Mouse (Mus musculus) embryonic facial prominence, embryonic 13.5 days (tissue): ENCODE results near the gene Olfr832. TPM values are rescaled to one million over a fixed set of nuclear protein-coding genes. Genes with fewer than 3 reads are reported as not detected.
"Not testable (repeated sequence)": the region's sequence is repeated elsewhere in the genome, so short reads cannot be mapped to it uniquely, and the experiment has no call there.

Source experiments
- ATAC-seq: fragments of 200-750 bp; cut with Nextera tagmentation; 2 replicates; pipeline ENCODE4 v1.8.0; 2017; ENCODE audit warnings: low read depth; ENCODE audit not compliant: insufficient number of reproducible peaks, insufficient read depth, low FRiP score, low TSS enrichment
- H3K27ac ChIP-seq: fragments of 300-500 bp; sonication (generic); 2 replicates; pipeline ENCODE4 v1.5.1; 2015; ENCODE audit warnings: moderate library complexity, mild to moderate bottlenecking, inconsistent platforms
- H3K27me3 ChIP-seq: fragments of 300-500 bp; sonication (generic); 2 replicates; pipeline ENCODE4 v1.6.1; 2015; ENCODE audit warnings: mild to moderate bottlenecking, inconsistent platforms
- H3K36me3 ChIP-seq: fragments of 300-500 bp; sonication (generic); 2 replicates; pipeline ENCODE4 v1.6.1; 2015; ENCODE audit warnings: mild to moderate bottlenecking, inconsistent platforms
- H3K4me1 ChIP-seq: fragments of 300-500 bp; sonication (generic); 2 replicates; pipeline ENCODE4 v1.6.1; 2015; ENCODE audit warnings: inconsistent platforms
- H3K4me2 ChIP-seq: fragments of 300-500 bp; sonication (generic); 2 replicates; pipeline ENCODE4 v1.6.1; 2015; ENCODE audit warnings: moderate library complexity, mild to moderate bottlenecking, inconsistent platforms
- H3K4me3 ChIP-seq: fragments of 300-500 bp; sonication (generic); 2 replicates; pipeline ENCODE4 v1.5.1; 2015; ENCODE audit warnings: mild to moderate bottlenecking, inconsistent platforms
- H3K9ac ChIP-seq: fragments of 300-500 bp; sonication (generic); 2 replicates; pipeline ENCODE4 v1.6.1; 2015; ENCODE audit warnings: mild to moderate bottlenecking, inconsistent platforms
- H3K9me3 ChIP-seq: fragments of 300-500 bp; sonication (generic); 2 replicates; pipeline ENCODE4 v1.6.1; 2016; ENCODE audit warnings: inconsistent platforms
- WGBS: fragments of 180-500 bp; shearing (Covaris S2); methylation state at CpG from one replicate; pipeline ENCODE4 v1.1.7; 2015; ENCODE audit warnings: mixed read lengths; 5-methylcytosine and 5-hydroxymethylcytosine counted together
- polyA plus RNA-seq: library from polyadenylated mRNA; unstranded; fragments of >200 nt; fragmentation: Nextera tagmentation; extraction: Ambion mirVana; gene quantifications from 2 replicates; pipeline ENCODE4 v1.2.1, GENCODE M21; 2015

Gene Olfr832
- not detected in 2 replicates for polyA plus RNA-seq

DNA sequence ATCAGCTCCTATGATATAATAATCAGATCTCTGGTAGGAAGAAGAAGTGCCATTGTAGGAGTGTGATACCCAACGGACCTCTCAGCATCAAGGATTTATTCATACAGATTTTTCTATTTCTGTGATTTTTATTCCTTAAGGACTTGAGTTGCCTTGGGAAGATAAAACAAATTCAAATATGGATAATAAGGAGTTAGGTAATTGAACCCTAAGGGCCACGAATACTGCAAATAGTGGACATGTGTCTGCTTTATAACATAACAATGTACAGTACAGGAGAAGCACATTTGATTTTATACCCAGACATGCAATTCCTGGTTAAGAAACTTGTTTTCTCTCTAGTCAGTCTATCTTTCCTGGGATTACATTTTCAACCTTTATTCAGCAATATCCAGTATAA is at the start of gene Olfr832:
TSS of gene Olfr832 (plus strand) at position 301 of the 400 bp plus-strand sequence.
- not testable (repeated sequence) for H3K27me3 ChIP-seq, H3K36me3 ChIP-seq, H3K4me3 ChIP-seq, H3K4me1 ChIP-seq, H3K4me2 ChIP-seq, ATAC-seq, H3K9ac ChIP-seq, H3K9me3 ChIP-seq, H3K27ac ChIP-seq
- WGBS, result 77% methylated on average over 2 of the region's 2 CpGs

DNA sequence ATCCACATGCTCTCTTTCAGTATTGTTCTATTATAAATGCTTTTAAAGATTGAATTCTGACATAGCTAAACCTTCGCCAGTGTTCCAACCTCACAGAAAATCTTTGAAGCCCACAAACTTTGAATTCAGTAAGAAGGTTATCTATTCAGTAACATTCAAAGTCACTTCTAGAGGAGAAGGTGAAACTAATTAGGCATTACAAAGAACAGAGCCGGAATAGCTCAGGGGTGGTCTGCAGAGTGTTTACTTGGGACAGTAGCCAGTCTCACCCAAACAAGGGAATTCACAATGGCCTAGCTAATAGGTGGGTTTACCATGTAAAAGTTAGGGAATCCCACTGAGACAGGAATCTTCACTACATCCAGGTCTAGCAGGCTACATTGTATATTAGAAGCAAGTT is 29.2 kb upstream of the Olfr832 start:
- not testable (repeated sequence) for H3K27me3 ChIP-seq, H3K4me1 ChIP-seq, H3K36me3 ChIP-seq, H3K27ac ChIP-seq, H3K4me2 ChIP-seq, H3K9ac ChIP-seq, H3K9me3 ChIP-seq, H3K4me3 ChIP-seq, ATAC-seq
- 66% methylated on average over 2 of the region's 2 CpGs for WGBS

DNA sequence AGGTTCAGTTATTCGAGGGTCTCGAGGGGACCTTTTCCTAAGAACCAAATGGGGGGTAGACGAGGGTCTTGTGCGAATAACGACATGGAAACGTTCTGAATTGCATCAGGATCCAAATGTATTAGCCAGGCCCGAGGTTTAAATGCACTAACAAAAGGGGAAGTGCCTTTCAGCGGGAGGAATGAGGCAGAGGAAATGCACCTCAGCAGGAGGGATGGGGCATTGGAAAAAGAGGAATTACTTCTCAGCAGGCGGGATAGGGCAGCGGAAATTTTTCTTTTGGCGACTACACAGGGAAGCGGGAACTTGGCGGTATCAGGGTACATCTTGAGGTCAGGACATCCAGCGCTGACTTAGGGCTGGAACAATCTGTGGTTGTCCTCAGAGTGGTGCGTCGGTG is 9.0 kb upstream of the Olfr832 start:
- H3K4me2 ChIP-seq, H3K36me3 ChIP-seq, H3K9me3 ChIP-seq, H3K4me3 ChIP-seq, H3K4me1 ChIP-seq, ATAC-seq, H3K27me3 ChIP-seq, H3K27ac ChIP-seq, H3K9ac ChIP-seq: not testable (repeated sequence)
- 76% methylated on average over 16 of the region's 16 CpGs for WGBS

DNA sequence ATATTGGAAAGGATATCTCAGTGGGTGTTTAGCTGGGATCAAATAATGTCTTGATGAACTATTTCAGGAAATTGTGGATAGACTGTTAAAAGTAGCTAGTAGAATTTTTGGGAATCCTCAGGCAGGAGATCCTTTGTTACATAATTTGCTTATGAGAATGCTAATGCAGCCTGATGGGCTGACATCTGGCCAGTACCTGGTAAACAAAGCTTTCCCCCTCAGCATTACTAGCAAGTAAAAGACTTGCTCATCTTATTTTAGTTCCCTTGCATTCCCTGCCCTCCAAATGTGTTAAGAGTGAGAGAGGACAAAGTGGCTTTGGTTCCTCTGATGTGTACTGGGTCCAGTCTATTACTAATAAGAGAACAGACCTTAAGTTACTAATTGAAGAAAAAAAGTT is 25.1 kb downstream of the Olfr832 start:
- no peak overlapping the region for H3K27ac ChIP-seq
- no peak for ATAC-seq

DNA sequence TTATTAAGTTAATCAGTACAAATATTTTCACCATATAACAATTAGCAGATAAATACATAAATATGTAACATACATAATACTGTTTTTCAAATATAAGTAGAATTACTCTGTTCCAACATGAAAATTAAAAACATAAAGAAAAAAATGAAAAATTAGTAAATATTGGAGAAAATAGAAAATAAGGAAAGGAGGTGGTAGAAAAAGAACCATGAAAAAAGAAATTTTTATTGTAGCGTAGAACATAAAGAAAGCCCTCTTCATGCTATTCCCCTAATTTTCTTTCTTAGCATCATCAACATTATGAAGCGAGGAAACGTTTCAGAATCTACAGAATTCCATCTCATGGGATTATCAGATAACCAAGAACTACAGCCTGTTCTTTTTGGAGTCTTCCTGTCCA is 50.8 kb downstream of the Olfr832 start, which contains the start of gene Olfr834:
TSS of gene Olfr834 (plus strand) at position 301 of the 400 bp plus-strand sequence.
- H3K4me2 ChIP-seq, result no peak within 1 kb of the TSS
- no peaks in the 10 kb centered on the region for H3K27me3 ChIP-seq
- ATAC-seq, result no peak
- H3K27ac ChIP-seq, result no peak within 1 kb of the TSS
- H3K4me1 ChIP-seq, result no peaks in the 10 kb centered on the region
- 75% methylated on average over 3 of the region's 3 CpGs for WGBS
- no peaks in the 10 kb centered on the region for H3K36me3 ChIP-seq
- no peaks in the 10 kb centered on the region for H3K9me3 ChIP-seq
- no peak within 1 kb of the TSS for H3K4me3 ChIP-seq
- no peak within 1 kb of the TSS for H3K9ac ChIP-seq

More for the DNA sequence above, 25.1 kb downstream of the Olfr832 start:
- Histone ChIP-seq H3K27me3 (no peaks in the 10 kb centered on the region), H3K36me3 (no peaks in the 10 kb centered on the region), H3K4me1 (no peaks in the 10 kb centered on the region), H3K9ac (no peak overlapping the region), H3K4me2 (no peak overlapping the region), H3K4me3 (no peak overlapping the region), H3K9me3 (no peaks in the 10 kb centered on the region)

Other genes with a start within 250 kb of the Olfr832 start
- gene Olfr24, start 173.1 kb upstream of the Olfr832 start, polyA plus RNA-seq, result 0.07 TPM in 1 of 2 replicates, not detected in the other
- gene Olfr828, start 117.6 kb upstream of the Olfr832 start, polyA plus RNA-seq, result not detected in 2 replicates
- gene Olfr829, start 82.2 kb upstream of the Olfr832 start, polyA plus RNA-seq, result not detected in 2 replicates
- gene Olfr830, start 62.4 kb upstream of the Olfr832 start, polyA plus RNA-seq, result not detected in 2 replicates
- gene Olfr834, start 50.9 kb downstream of the Olfr832 start, polyA plus RNA-seq, result not detected in 2 replicates
- not detected in 2 replicates for gene Olfr835, start 95.6 kb downstream of the Olfr832 start, polyA plus RNA-seq
- gene Olfr836, start 183.3 kb downstream of the Olfr832 start, polyA plus RNA-seq, result not detected in 2 replicates
- gene Olfr837, start 199.2 kb downstream of the Olfr832 start, polyA plus RNA-seq, result not detected in 2 replicates
- not detected in 2 replicates for gene Olfr839-ps1, start 240.2 kb downstream of the Olfr832 start, polyA plus RNA-seq